Mouse (Mus musculus): ENCODE data around the gene Msrb3. TPM values are rescaled to one million over a fixed set of nuclear protein-coding genes. Genes with fewer than 3 reads are reported as not detected.

Msrb3 gene
- polyA plus RNA-seq, 1 experiment from 2014 or later = 2.3 TPM

DNA sequence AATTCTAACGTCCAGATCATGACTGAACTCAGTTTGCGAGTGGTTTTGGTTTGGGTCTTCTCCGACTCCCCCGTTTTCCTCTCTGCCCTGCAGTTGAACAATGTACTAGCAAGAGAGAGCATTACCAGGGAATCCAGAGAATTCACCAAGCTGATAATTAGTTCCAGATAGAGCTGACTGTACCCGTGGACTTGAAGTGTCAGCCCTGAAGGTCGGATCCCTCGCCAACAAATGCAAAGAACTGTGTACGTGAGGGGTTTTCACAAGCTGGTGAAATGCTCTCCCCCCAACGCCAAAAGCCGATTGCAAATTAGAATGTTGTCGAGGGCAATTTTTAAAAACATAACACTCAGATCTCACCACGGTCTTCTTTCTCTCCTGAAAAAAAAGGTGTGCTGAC lies 24.6 kb downstream of the Msrb3 start:
- no peaks in the 10 kb centered on the region for H3K36me3 ChIP-seq
- H3K4me2 ChIP-seq = no peak overlapping the region
- H3K27ac ChIP-seq = no peak overlapping the region
- WGBS = 75% methylated on average over 12 of the region's 12 CpGs
- H3K27me3 ChIP-seq = no peaks in the 10 kb centered on the region
- H3K4me3 ChIP-seq = no peak overlapping the region
- no peaks in the 10 kb centered on the region for H3K9me3 ChIP-seq
- ATAC-seq (ENCODE audit: low FRiP score) = no peak
- peaks cover 3% of the 10 kb centered on the region; the same call in 1 of the 2 replicates for H3K4me1 ChIP-seq (replicated peaks)
- H3K9ac ChIP-seq = no peak overlapping the region

DNA sequence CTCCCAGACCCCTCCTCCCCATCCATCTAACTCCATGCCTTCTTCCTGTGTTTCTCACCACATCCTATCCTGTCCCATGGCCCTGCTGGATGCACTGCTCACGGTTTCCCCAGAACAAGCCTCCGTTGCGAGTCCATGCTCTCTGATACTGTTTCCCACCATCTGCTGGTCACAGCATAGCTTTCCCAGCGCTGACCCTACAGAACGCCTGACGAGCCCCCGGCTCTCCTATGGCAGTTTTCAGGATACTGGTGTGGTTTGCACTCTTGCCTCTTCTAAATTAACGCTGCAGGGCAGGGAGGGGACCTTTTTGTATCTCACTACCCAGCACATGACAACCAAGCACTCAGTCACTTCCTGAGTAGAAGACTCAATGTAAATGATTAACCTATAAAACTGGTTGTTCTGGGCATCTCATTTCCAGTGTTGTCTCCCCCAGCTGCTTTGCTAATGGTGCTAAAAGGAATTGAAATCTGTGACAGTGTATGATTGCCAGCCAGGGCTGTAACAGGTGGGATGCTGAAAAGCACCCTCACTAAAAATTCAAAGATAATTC lies 25.2 kb downstream of the Msrb3 start:
- 74% methylated on average over 8 of the region's 8 CpGs for WGBS
- no peak overlapping the region for H3K4me2 ChIP-seq
- H3K4me3 ChIP-seq = no peak overlapping the region
- no peak for ATAC-seq (ENCODE audit: low FRiP score)
- no peaks in the 10 kb centered on the region for H3K9me3 ChIP-seq
- peaks cover 3% of the 10 kb centered on the region; the same call in 1 of the 2 replicates for H3K4me1 ChIP-seq (replicated peaks)
- H3K36me3 ChIP-seq = no peaks in the 10 kb centered on the region
- no peak overlapping the region for H3K27ac ChIP-seq
- no peaks in the 10 kb centered on the region for H3K27me3 ChIP-seq
- no peak overlapping the region for H3K9ac ChIP-seq

DNA sequence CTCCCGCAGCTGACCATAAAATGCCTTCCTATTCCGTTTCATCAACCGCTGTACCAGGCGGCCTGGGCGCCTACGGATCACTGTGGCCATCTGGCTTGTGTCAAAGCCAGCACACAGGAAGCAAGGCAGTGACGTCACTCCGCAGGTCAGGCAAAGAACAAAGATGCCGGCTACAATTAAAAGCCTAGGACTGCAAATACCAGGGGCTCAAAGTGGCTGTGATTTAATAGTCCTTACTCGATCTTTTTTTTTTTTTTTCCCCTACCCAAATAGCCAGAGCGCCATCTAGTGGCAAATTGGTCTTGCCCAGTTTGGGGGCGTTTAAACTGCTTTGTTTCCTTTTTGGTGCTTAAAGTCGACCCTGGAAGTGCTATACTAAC lies 26.4 kb downstream of the Msrb3 start:
- H3K4me1 ChIP-seq (replicated peaks) = peaks cover 3% of the 10 kb centered on the region; the same call in 1 of the 2 replicates
- 0 out of 2 replicates have a peak overlapping the region, but pooled peaks have one; percentile 5 for H3K9ac ChIP-seq
- 19% methylated on average over 13 of the region's 13 CpGs for WGBS
- no peaks in the 10 kb centered on the region for H3K36me3 ChIP-seq
- peak overlapping the region; percentile 11 for H3K4me3 ChIP-seq
- H3K27me3 ChIP-seq = no peaks in the 10 kb centered on the region
- no peak for ATAC-seq (ENCODE audit: low FRiP score)
- H3K9me3 ChIP-seq = no peaks in the 10 kb centered on the region
- H3K27ac ChIP-seq = no peak overlapping the region
- peak overlapping the region; percentile 45 for H3K4me2 ChIP-seq

DNA sequence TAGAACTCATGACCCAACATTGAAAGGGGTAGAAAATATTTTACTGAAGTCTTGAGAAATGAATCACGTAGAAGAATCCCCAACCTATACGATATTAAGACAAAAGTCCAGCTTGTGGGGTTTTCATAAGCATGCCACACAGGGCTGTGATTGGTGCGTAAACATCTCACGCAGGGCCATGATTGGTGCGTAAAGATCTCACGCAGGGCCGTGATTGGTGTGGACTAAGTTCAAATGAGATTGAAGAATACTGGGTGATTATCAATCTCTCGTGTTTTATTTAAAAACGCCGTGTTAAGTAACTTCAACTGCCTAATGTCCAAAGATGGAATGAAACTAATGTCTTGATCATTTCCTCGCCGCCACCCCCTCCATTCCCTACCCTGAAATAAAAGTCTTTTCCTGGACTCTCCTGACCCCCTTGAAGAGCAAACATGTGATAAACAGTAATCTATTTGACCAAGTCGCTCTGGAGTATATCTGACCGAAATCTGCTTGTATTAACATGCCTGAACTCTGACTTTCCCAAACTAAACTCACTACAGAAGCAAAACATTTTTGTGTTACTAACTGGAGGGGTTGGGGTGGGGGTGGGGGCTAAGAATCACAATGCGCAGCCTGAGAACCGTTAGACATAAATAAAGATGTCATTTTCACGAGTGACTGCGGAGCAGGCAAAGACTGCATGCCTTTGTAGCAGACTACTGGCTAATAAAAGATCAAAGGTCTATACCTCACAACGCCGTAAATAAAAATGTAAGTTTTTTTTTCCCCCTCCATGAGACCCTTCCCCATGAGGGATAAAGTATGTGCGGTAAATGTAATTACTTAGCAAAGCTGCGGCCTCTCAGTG lies 27.0 kb downstream of the Msrb3 start:
- H3K9me3 ChIP-seq = no peaks in the 10 kb centered on the region

DNA sequence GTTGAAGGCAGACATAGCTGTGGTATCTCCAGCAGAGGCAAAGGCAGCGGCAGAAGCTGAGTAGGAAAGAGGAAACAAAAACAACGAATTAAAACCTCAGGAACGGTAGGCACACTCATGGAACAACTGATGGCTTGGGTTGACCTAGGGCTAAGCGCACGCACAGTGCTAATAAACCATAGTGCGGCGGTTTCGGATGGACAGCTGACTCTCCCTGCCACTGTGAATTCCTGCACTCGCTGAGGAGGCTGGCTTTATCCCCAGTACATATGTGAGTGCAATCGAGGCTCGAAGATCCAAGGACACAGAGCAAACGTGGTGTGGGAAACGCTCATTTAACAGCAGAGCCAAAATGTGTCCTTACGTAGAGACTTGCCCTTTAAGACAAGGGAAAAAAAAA lies 27.8 kb downstream of the Msrb3 start:
- no peak for ATAC-seq (ENCODE audit: low FRiP score)
- no peaks in the 10 kb centered on the region for H3K36me3 ChIP-seq
- no peak overlapping the region for H3K27ac ChIP-seq
- no peaks in the 10 kb centered on the region for H3K27me3 ChIP-seq
- WGBS = 84% methylated on average over 14 of the region's 14 CpGs
- no peak overlapping the region for H3K9ac ChIP-seq
- H3K4me3 ChIP-seq = no peak overlapping the region
- peaks cover 3% of the 10 kb centered on the region; the same call in 1 of the 2 replicates for H3K4me1 ChIP-seq (replicated peaks)
- H3K4me2 ChIP-seq = no peak overlapping the region
- H3K9me3 ChIP-seq = no peaks in the 10 kb centered on the region

More for the DNA sequence above, 27.0 kb downstream of the Msrb3 start:
- peaks cover 3% of the 10 kb centered on the region; the same call in 1 of the 2 replicates for H3K4me1 ChIP-seq (replicated peaks)
- H3K4me3 ChIP-seq = peak overlapping the region; percentile 11
- no peak for ATAC-seq (ENCODE audit: low FRiP score)
- H3K9ac ChIP-seq = 0 out of 2 replicates have a peak overlapping the region, but pooled peaks have one; percentile 5
- H3K27ac ChIP-seq = no peak overlapping the region
- peak overlapping the region; percentile 45 for H3K4me2 ChIP-seq
- H3K27me3 ChIP-seq = no peaks in the 10 kb centered on the region
- no peaks in the 10 kb centered on the region for H3K36me3 ChIP-seq
- WGBS = 69% methylated on average over 22 of the region's 22 CpGs

DNA sequence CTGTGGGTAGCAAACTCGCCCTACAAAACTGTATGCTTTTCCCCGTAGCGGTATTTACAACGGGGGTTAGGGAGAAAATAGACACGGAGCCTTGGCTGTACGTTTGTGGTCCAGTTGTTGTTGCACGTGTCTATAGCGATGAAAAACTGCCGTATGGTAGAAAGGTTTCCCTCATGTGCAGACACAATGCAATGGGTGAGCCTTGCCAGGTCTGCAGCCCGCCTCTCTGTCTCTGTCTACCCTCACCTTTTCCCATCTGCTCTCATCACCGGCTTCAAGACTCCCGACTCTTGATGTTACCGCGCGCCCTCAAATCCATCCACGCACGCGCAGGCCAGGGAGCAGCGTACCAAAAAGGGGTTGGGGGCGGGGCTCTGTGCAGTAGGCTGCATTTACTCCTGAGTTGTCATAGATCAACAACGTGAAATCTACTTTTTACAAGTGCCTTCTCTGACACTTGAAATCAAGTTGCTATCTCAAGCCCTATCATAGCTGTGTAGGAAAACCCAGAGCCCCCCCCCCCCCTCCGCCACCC lies 29.6 kb downstream of the Msrb3 start:
- no peaks in the 10 kb centered on the region for H3K9me3 ChIP-seq
- 89% methylated on average over 22 of the region's 22 CpGs for WGBS
- H3K4me2 ChIP-seq = no peak overlapping the region
- H3K27ac ChIP-seq = no peak overlapping the region
- H3K4me3 ChIP-seq = no peak overlapping the region
- H3K9ac ChIP-seq = no peak overlapping the region
- no peaks in the 10 kb centered on the region for H3K36me3 ChIP-seq
- ATAC-seq (ENCODE audit: low FRiP score) = no peak
- H3K27me3 ChIP-seq = no peaks in the 10 kb centered on the region
- H3K4me1 ChIP-seq (replicated peaks) = peaks cover 3% of the 10 kb centered on the region; the same call in 1 of the 2 replicates

DNA sequence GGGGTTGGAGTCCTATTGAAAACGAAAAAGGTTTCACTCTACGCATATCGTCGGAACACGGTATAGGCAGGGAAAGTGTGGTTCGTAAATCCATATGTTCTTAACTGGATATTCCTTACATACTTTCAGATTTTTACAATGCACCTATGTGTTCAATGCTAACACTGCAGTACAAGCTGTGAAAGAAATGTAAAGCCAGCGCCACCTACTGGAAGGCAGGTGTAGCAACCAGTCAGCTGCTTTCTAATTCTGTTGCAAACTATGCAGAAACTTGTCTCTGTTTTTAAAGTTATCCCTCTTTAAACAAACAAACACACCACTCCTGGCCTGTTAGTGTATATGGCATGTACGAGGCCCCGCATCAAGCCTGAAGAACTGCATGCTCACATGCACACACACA lies 34.5 kb downstream of the Msrb3 start:
- no peak overlapping the region for H3K4me2 ChIP-seq
- no peak overlapping the region for H3K4me3 ChIP-seq
- no peak overlapping the region for H3K27ac ChIP-seq
- H3K9ac ChIP-seq = no peak overlapping the region
- no peaks in the 10 kb centered on the region for H3K36me3 ChIP-seq
- H3K27me3 ChIP-seq = no peaks in the 10 kb centered on the region
- 31% methylated on average over 9 of the region's 9 CpGs for WGBS
- ATAC-seq (ENCODE audit: low FRiP score) = no peak
- no peaks in the 10 kb centered on the region for H3K4me1 ChIP-seq (replicated peaks)
- no peaks in the 10 kb centered on the region for H3K9me3 ChIP-seq

DNA sequence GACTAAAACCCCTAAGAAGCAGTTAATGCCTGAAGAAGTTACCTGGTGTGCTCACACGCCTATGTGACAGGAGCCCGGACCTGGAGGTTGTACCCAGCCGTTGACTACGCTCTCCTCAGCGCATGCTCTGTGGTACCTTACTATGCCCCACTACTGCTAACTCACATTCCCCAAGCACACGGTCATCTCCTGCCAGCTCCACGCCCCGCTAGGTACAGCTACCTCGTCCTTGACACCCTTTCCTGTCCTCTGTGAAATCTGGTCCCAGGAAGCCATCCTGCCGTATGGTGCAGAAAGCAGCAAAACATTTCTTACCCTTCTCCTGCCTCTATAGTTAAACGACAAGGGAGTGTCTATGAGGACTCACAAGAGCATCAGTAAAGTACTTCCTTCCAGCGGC lies 37.2 kb downstream of the Msrb3 start:
- Histone ChIP-seq H3K27ac (no peak overlapping the region), H3K9me3 (no peaks in the 10 kb centered on the region), H3K4me1 (replicated peaks) (0 out of 2 replicates have a peak, but pooled peaks cover 5% of the 10 kb centered on the region), H3K36me3 (no peaks in the 10 kb centered on the region), H3K27me3 (no peaks in the 10 kb centered on the region), H3K4me3 (no peak overlapping the region), H3K9ac (no peak overlapping the region), H3K4me2 (no peak overlapping the region)
- ATAC-seq (ENCODE audit: low FRiP score) = no peak
- WGBS = 95% methylated on average over 12 of the region's 12 CpGs

DNA sequence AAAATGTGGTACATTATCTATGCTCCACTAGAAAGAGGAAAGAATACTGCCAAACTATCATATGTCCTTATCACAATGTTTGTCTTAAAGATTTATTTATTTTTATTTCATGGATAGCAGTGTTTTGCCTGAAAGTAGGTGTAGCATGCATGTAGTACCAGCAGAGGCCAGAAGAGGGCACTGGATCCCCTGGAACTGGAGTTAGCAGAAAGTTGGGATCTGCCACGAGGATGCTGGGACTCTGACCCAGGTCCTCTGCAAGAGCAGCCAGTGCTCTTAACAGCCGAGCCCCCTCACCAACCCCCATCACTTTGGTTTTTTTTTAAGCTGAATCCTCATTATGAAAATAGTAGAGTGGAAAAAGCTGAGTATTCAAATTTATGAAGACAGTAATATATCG lies 37.7 kb downstream of the Msrb3 start:
- no peak overlapping the region for H3K4me3 ChIP-seq
- H3K36me3 ChIP-seq = no peaks in the 10 kb centered on the region
- no peak overlapping the region for H3K27ac ChIP-seq
- H3K9ac ChIP-seq = no peak overlapping the region
- 79% methylated on average over 3 of the region's 3 CpGs for WGBS
- 0 out of 2 replicates have a peak, but pooled peaks cover 5% of the 10 kb centered on the region for H3K4me1 ChIP-seq (replicated peaks)
- no peaks in the 10 kb centered on the region for H3K27me3 ChIP-seq
- no peak for ATAC-seq (ENCODE audit: low FRiP score)
- H3K4me2 ChIP-seq = no peak overlapping the region
- no peaks in the 10 kb centered on the region for H3K9me3 ChIP-seq

DNA sequence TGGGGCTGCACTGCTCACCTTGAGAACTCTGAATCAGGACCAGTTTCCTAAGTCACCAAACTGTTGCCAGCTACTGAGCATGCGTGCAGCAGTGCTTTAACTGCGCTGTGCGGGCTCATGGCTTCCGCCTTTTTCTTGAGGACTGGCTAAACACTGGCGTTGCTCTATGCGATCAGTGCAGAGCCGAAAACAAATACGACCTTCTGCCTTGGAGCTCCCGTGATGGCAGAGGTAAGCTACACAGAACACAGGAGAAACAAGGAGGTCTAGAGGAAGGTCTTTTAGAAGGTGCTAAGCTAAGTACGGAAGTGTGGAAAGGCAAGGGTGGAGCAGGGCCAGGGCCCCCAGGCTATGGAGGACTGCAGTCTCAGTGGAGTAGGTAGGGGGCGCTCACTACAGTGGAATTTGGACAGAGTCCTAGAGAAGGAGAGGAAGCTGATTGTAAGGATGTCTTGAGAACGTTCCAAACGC lies 41.3 kb downstream of the Msrb3 start:
- peaks cover 9% of the 10 kb centered on the region; the same call in 1 of the 2 replicates for H3K4me1 ChIP-seq (replicated peaks)
- H3K36me3 ChIP-seq = no peaks in the 10 kb centered on the region
- H3K27me3 ChIP-seq = no peaks in the 10 kb centered on the region; the same call in 1 of the 2 replicates
- H3K9me3 ChIP-seq = no peaks in the 10 kb centered on the region
- H3K27ac ChIP-seq = no peak overlapping the region; the same call in 1 of the 2 replicates
- H3K4me2 ChIP-seq = peak overlapping the region; percentile 44
- ATAC-seq (ENCODE audit: low FRiP score) = no peak; the same call in 1 of the 2 replicates
- 41% methylated on average over 13 of the region's 13 CpGs for WGBS
- H3K4me3 ChIP-seq = peak overlapping the region; percentile 28
- no peak overlapping the region for H3K9ac ChIP-seq

DNA sequence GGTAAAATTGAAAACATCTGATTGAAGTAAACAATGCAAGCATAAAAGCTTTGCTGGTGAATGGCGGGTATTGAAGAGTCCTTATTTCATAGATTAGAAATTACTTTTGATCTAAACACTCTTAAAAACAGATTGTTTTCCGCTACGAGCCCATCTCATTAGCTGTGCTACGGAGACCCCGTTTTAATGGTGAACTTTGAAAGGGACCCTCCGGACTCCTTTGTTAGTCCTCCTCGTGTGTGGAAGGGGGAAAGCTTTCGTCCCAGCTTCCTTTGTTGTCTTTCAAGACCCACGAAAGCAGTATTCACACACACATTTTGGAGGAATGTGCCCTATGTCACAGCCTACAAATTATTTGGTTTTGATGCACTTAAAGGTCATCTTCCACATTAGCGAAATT lies 44.6 kb downstream of the Msrb3 start:
- Histone ChIP-seq H3K27me3 (no peaks in the 10 kb centered on the region; the same call in 1 of the 2 replicates), H3K4me3 (no peak overlapping the region), H3K9ac (no peak overlapping the region), H3K27ac (no peak overlapping the region), H3K9me3 (no peaks in the 10 kb centered on the region), H3K4me1 (replicated peaks) (peaks cover 16% of the 10 kb centered on the region), H3K36me3 (no peaks in the 10 kb centered on the region), H3K4me2 (no peak overlapping the region)
- WGBS = 22% methylated on average over 10 of the region's 10 CpGs
- ATAC-seq (ENCODE audit: low FRiP score) = no peak

DNA sequence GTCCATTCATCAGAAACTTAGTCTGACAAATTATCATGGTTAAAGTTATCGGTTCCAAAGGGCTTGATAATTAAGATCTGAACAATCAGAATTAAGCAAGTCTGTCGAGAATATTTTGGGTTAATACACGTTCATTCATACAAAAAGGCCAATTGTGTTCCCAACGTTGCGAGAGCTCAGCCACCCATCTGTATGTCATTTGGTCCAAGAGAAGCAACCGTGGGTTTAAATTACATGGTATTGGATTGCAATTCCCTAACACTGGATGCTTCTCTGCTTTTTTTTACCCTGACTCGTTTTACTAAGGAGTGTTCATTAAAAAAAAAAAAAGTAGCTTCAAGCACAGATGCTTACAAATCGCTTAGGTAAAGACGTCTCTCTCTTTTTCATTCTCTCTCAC lies 45.1 kb downstream of the Msrb3 start:
- Histone ChIP-seq H3K9ac (no peak overlapping the region), H3K4me2 (no peak overlapping the region), H3K27me3 (no peaks in the 10 kb centered on the region; the same call in 1 of the 2 replicates), H3K4me3 (no peak overlapping the region), H3K4me1 (replicated peaks) (peaks cover 16% of the 10 kb centered on the region), H3K27ac (no peak overlapping the region), H3K36me3 (no peaks in the 10 kb centered on the region), H3K9me3 (no peaks in the 10 kb centered on the region)
- WGBS = 49% methylated on average over 9 of the region's 9 CpGs
- ATAC-seq (ENCODE audit: low FRiP score) = no peak

All from hindbrain, embryonic 13.5 days (tissue).